Mouse (Mus musculus): Measurements from ENCODE around the gene C4b. TPM values are rescaled to one million over a fixed set of nuclear protein-coding genes. Genes with fewer than 3 reads are reported as not detected.

C4b gene
- polyA plus RNA-seq, 1 experiment from 2014 or later = 0.42 TPM

- H3K9me3 ChIP-seq (replicated peaks) = no peaks in the 10 kb centered on the region
- H3K36me3 ChIP-seq = no peaks in the 10 kb centered on the region
Measured at GRCm38 (mm10) chr17:34699575-34700408, 43.9 kb downstream of the C4b start.

GRCm38 (mm10) chr17:34692906-34693305, 50.8 kb downstream of the C4b start:
- H3K4me1 ChIP-seq = no peaks in the 10 kb centered on the region
- no peak overlapping the region for H3K27ac ChIP-seq
- H3K4me3 ChIP-seq = no peak overlapping the region
- no peak overlapping the region for H3K9ac ChIP-seq
- H3K9me3 ChIP-seq (replicated peaks) = no peaks in the 10 kb centered on the region
- H3K27me3 ChIP-seq (replicated peaks) = no peaks in the 10 kb centered on the region; the same call in 1 of the 2 replicates
- no peaks in the 10 kb centered on the region for H3K36me3 ChIP-seq
- no peak overlapping the region for H3K4me2 ChIP-seq
- ATAC-seq = no peak
- 65% methylated on average over 7 of the region's 7 CpGs for WGBS (ENCODE audit: insufficient replicate concordance)

More at GRCm38 (mm10) chr17:34699575-34700408, 43.9 kb downstream of the C4b start:
- Histone ChIP-seq H3K4me3 (no peak overlapping the region), H3K4me1 (no peaks in the 10 kb centered on the region), H3K9ac (no peak overlapping the region), H3K27ac (no peak overlapping the region), H3K27me3 (replicated peaks) (no peaks in the 10 kb centered on the region; the same call in 1 of the 2 replicates), H3K4me2 (no peak overlapping the region)
- 59% methylated on average over 14 of the region's 14 CpGs for WGBS (ENCODE audit: insufficient replicate concordance)
- no peak for ATAC-seq

- no peak for ATAC-seq
- WGBS (ENCODE audit: insufficient replicate concordance) = 51% methylated on average over 4 of the region's 4 CpGs
Measured at GRCm38 (mm10) chr17:34690458-34690857, 53.2 kb downstream of the C4b start.

GRCm38 (mm10) chr17:34688889-34689288, 54.8 kb downstream of the C4b start:
- no peak overlapping the region for H3K27ac ChIP-seq
- no peak overlapping the region for H3K9ac ChIP-seq
- H3K4me2 ChIP-seq = no peak overlapping the region
- no peak overlapping the region for H3K4me3 ChIP-seq
- H3K36me3 ChIP-seq = no peaks in the 10 kb centered on the region
- H3K9me3 ChIP-seq (replicated peaks) = no peaks in the 10 kb centered on the region
- H3K27me3 ChIP-seq (replicated peaks) = peaks cover 16% of the 10 kb centered on the region; the same call in 1 of the 2 replicates
- 75% methylated on average over 7 of the region's 7 CpGs for WGBS (ENCODE audit: insufficient replicate concordance)
- 0 out of 2 replicates have a peak, but pooled peaks cover 3% of the 10 kb centered on the region for H3K4me1 ChIP-seq
- no peak for ATAC-seq

More at GRCm38 (mm10) chr17:34690458-34690857, 53.2 kb downstream of the C4b start:
- Histone ChIP-seq H3K27me3 (replicated peaks) (peaks cover 2% of the 10 kb centered on the region; the same call in 1 of the 2 replicates), H3K4me3 (no peak overlapping the region), H3K9me3 (replicated peaks) (no peaks in the 10 kb centered on the region), H3K27ac (no peak overlapping the region), H3K9ac (no peak overlapping the region), H3K4me2 (no peak overlapping the region), H3K4me1 (no peaks in the 10 kb centered on the region), H3K36me3 (no peaks in the 10 kb centered on the region)

- no peaks in the 10 kb centered on the region for H3K36me3 ChIP-seq
- H3K27ac ChIP-seq = no peak overlapping the region
- no peaks in the 10 kb centered on the region for H3K9me3 ChIP-seq (replicated peaks)
- no peak for ATAC-seq
- no peak overlapping the region for H3K9ac ChIP-seq
- H3K27me3 ChIP-seq (replicated peaks) = peaks cover 46% of the 10 kb centered on the region
- H3K4me1 ChIP-seq = 0 out of 2 replicates have a peak, but pooled peaks cover 12% of the 10 kb centered on the region
- no peak overlapping the region for H3K4me3 ChIP-seq
- no peak overlapping the region for H3K4me2 ChIP-seq
- 55% methylated on average over 28 of the region's 28 CpGs for WGBS (ENCODE audit: insufficient replicate concordance)
Measured at GRCm38 (mm10) chr17:34685120-34686110, 58.3 kb downstream of the C4b start.

- no peak overlapping the region for H3K4me3 ChIP-seq
- H3K9ac ChIP-seq = no peak overlapping the region
- 46% methylated on average over 9 of the region's 9 CpGs for WGBS (ENCODE audit: insufficient replicate concordance)
- peaks cover 56% of the 10 kb centered on the region for H3K27me3 ChIP-seq (replicated peaks)
- H3K4me2 ChIP-seq = no peak overlapping the region
- no peak for ATAC-seq
- H3K4me1 ChIP-seq = 0 out of 2 replicates have a peak, but pooled peaks cover 12% of the 10 kb centered on the region
- H3K27ac ChIP-seq = no peak overlapping the region
- H3K36me3 ChIP-seq = no peaks in the 10 kb centered on the region
- H3K9me3 ChIP-seq (replicated peaks) = no peaks in the 10 kb centered on the region
Measured at GRCm38 (mm10) chr17:34684253-34684893, 59.3 kb downstream of the C4b start.

- no peak overlapping the region for H3K9ac ChIP-seq
- no peak for ATAC-seq
- H3K27ac ChIP-seq = no peak overlapping the region
- no peak overlapping the region for H3K4me2 ChIP-seq
- 0 out of 2 replicates have a peak, but pooled peaks cover 12% of the 10 kb centered on the region for H3K4me1 ChIP-seq
- H3K9me3 ChIP-seq (replicated peaks) = no peaks in the 10 kb centered on the region
- 53% methylated on average over 10 of the region's 10 CpGs for WGBS (ENCODE audit: insufficient replicate concordance)
- no peak overlapping the region for H3K4me3 ChIP-seq
- H3K36me3 ChIP-seq = no peaks in the 10 kb centered on the region
- H3K27me3 ChIP-seq (replicated peaks) = peaks cover 62% of the 10 kb centered on the region
Measured at GRCm38 (mm10) chr17:34683686-34684220, 59.9 kb downstream of the C4b start.

GRCm38 (mm10) chr17:34683179-34683578, 60.5 kb downstream of the C4b start:
- no peak overlapping the region for H3K4me3 ChIP-seq
- no peak overlapping the region for H3K9ac ChIP-seq
- H3K27ac ChIP-seq = no peak overlapping the region
- no peak overlapping the region for H3K4me2 ChIP-seq
- H3K9me3 ChIP-seq (replicated peaks) = no peaks in the 10 kb centered on the region
- H3K4me1 ChIP-seq = 0 out of 2 replicates have a peak, but pooled peaks cover 12% of the 10 kb centered on the region
- ATAC-seq = no peak
- H3K36me3 ChIP-seq = no peaks in the 10 kb centered on the region
- peaks cover 68% of the 10 kb centered on the region for H3K27me3 ChIP-seq (replicated peaks)
- WGBS (ENCODE audit: insufficient replicate concordance) = 62% methylated on average over 8 of the region's 8 CpGs

- WGBS (ENCODE audit: insufficient replicate concordance) = 54% methylated on average over 11 of the region's 11 CpGs
- Histone ChIP-seq H3K4me2 (no peak overlapping the region), H3K9me3 (replicated peaks) (no peaks in the 10 kb centered on the region), H3K9ac (no peak overlapping the region), H3K27ac (no peak overlapping the region), H3K4me1 (0 out of 2 replicates have a peak, but pooled peaks cover 12% of the 10 kb centered on the region), H3K36me3 (no peaks in the 10 kb centered on the region), H3K27me3 (replicated peaks) (peaks cover 80% of the 10 kb centered on the region), H3K4me3 (no peak overlapping the region)
- ATAC-seq = no peak
Measured at GRCm38 (mm10) chr17:34681881-34682536, 61.7 kb downstream of the C4b start.

- H3K4me2 ChIP-seq = no peak overlapping the region
- WGBS (ENCODE audit: insufficient replicate concordance) = 25% methylated on average over 17 of the region's 17 CpGs
- H3K27me3 ChIP-seq (replicated peaks) = peaks cover 88% of the 10 kb centered on the region
- 0 out of 2 replicates have a peak, but pooled peaks cover 12% of the 10 kb centered on the region for H3K4me1 ChIP-seq
- no peaks in the 10 kb centered on the region for H3K9me3 ChIP-seq (replicated peaks)
- H3K4me3 ChIP-seq = no peak overlapping the region
- H3K27ac ChIP-seq = no peak overlapping the region
- ATAC-seq = no peak
- no peak overlapping the region for H3K9ac ChIP-seq
- H3K36me3 ChIP-seq = no peaks in the 10 kb centered on the region
Measured at GRCm38 (mm10) chr17:34681132-34681571, 62.5 kb downstream of the C4b start.

Data from liver, embryonic 12.5 days (tissue).